Mouse (Mus musculus): ENCODE data around the gene Cdc42se2. TPM values are rescaled to one million over a fixed set of nuclear protein-coding genes. Genes with fewer than 3 reads are reported as not detected.

The Cdc42se2 gene
- polyA plus RNA-seq (2016; fragmentation: Nextera tagmentation; extraction: Ambion mirVana) = 77.6 and 84.8 TPM in 2 replicates

DNA sequence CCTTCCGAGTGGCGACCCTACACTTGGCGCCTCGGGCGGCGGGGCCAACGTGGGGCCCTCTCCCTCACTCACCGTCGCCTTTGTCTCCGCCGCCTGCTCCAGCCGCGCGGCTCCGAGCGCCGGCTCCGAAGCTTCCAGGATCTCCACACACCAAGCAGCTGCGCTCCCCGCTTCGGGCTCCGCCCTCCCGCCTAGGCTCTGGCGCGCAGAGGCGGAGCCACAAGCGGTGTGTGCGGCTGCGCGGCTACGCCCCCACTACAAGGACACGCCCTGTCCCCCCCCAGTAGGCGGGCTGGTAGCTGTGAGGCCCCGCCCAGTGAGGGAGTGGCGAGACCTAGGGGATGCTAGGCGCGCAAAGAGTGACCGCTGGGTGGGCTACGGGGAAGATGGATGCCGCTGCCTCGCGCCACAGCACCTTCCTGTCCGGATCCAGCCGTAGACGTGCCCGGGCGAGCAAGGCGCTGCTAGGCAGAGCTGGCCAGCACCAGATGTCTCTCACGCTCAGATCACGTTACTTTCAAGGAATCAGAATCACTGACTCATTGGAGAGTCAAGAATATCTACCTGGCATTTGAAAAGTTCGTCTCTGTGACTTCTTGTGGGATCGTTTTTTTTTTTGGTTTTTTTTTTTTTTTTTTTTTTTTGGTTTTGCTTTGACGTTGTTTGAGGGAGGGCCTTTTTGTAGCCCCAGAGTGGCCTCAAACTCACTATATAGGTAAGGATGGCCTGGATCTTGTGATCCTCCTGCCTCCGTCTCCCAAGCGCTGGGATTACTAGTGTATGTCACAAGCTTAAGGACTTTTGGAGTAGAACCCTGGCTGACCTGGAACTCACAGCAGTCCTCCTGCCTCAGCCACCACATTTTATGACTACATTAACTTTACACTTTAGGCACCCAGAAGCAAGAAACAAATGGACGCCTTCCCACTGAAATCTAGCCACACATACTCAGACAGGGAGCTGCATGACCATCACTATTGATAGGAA lies at the start of gene Cdc42se2:
Gene Cdc42se2, minus strand, starts transcription at position 188 of the 987 bp plus-strand sequence.
- DNase-seq (ENCODE audit: low spot score) = peak; percentile 99
- Histone ChIP-seq H3K27me3 (ENCODE audit: insufficient read depth, poor library complexity, severe bottlenecking) (no peaks in the 10 kb centered on the region), H3K4me3 (peak within 1 kb of the TSS; percentile 85), H3K36me3 (no peaks in the 10 kb centered on the region), H3K27ac (peak within 1 kb of the TSS; percentile 98), H3K4me1 (peaks cover 13% of the 10 kb centered on the region; the same call in 1 of the 2 replicates), H3K9me3 (no peaks in the 10 kb centered on the region)
- WGBS = 3% methylated on average over 56 of the region's 56 CpGs

DNA sequence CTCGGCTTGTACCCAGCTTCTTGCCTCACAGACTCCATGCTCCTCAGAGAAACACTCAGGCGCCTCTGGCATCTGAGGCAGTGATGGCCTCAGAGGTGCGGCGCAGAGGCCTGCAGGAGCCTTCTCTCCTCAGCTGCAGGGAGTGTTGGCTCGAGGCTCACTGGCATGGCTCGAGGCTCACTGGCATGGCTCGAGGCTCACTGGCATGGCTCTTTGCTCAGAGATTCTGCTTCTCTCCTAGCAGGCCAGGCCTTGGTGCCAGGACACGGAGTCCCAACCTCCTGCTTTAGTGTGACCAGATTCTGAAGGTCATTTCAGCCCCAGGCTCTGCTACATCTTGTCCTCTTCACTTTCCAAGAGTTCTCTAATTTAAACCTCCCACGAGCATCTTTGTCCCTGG lies 48.6 kb upstream of the Cdc42se2 start:
- H3K27me3 ChIP-seq (ENCODE audit: insufficient read depth, poor library complexity, severe bottlenecking) = no peaks in the 10 kb centered on the region
- no peak overlapping the region for H3K4me3 ChIP-seq
- peaks cover 3% of the 10 kb centered on the region; the same call in 1 of the 2 replicates for H3K36me3 ChIP-seq
- no peaks in the 10 kb centered on the region for H3K4me1 ChIP-seq
- H3K27ac ChIP-seq = no peak overlapping the region
- 73% methylated on average over 9 of the region's 9 CpGs for WGBS
- H3K9me3 ChIP-seq = no peaks in the 10 kb centered on the region
- no peak for DNase-seq (ENCODE audit: low spot score)

DNA sequence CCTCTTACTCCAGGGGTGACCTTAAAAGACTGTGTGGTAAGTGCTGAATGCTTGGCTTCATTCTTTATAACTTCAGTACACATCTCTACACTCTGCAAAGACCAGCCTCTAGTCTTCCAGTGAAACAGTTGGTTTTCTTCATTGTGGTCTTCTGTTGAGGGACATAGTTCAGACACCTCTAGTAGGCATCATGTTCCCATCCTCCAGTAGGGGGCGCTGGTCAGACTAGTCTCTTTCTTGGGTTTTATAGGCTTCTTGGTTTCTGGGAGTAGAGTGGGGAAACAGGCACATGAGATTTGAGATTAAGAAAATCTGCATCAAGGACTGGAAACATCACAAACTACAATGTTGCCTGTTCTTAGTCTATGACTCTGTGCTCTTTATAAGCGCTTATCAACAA lies 47.1 kb upstream of the Cdc42se2 start:
- Histone ChIP-seq H3K4me1 (no peaks in the 10 kb centered on the region), H3K27me3 (ENCODE audit: insufficient read depth, poor library complexity, severe bottlenecking) (no peaks in the 10 kb centered on the region), H3K4me3 (no peak overlapping the region), H3K9me3 (no peaks in the 10 kb centered on the region), H3K36me3 (no peaks in the 10 kb centered on the region; the same call in 1 of the 2 replicates), H3K27ac (no peak overlapping the region)
- 54% methylated on average over 2 of the region's 2 CpGs for WGBS
- DNase-seq (ENCODE audit: low spot score) = no peak

DNA sequence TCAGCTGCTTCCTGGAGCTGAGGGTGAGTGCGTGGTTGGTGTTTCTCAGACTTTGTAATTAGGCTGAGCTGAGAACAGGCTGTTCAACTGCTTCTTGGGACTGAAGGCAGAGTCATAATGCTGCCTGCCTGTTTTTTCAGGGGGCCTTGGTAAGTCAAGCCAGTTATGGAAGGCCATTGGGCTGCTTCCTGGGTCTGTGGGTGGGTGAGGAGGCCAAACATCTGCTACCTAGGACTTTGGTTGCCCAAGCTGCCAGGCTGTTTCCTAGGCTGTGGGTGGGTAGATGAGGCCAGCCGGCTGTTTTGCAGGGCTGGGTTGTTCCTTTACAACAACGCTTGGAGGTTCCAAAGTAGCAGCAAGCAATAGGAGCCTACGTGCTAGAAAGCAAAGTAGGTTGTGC lies 46.4 kb upstream of the Cdc42se2 start:
- Histone ChIP-seq H3K27ac (no peak overlapping the region), H3K36me3 (no peaks in the 10 kb centered on the region), H3K4me1 (no peaks in the 10 kb centered on the region), H3K27me3 (ENCODE audit: insufficient read depth, poor library complexity, severe bottlenecking) (no peaks in the 10 kb centered on the region), H3K4me3 (no peak overlapping the region), H3K9me3 (no peaks in the 10 kb centered on the region)
- 90% methylated on average over 4 of the region's 4 CpGs for WGBS
- DNase-seq (ENCODE audit: low spot score) = no peak

DNA sequence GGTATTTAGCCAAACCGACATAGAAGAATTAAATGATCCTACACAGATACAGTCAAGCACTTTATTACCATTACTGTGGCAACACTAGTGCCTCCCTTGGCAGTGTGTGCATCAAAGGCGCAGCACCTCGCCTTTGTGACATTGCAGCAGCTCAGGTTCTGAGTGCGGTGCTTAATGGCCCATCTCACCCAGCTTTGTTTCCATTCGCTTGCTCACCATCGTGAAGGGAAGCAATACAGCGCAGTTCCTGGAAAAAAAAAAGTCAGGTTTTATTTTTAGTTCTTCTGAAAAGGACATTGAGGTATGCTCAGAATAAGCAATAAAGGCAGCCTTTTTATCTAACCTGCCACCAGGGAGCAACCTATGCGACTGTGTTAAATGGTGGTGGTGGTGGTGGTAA lies 39.3 kb upstream of the Cdc42se2 start:
- Histone ChIP-seq H3K27me3 (ENCODE audit: insufficient read depth, poor library complexity, severe bottlenecking) (no peaks in the 10 kb centered on the region), H3K36me3 (no peaks in the 10 kb centered on the region), H3K4me3 (no peak overlapping the region), H3K27ac (no peak overlapping the region), H3K4me1 (no peaks in the 10 kb centered on the region), H3K9me3 (peaks cover 3% of the 10 kb centered on the region; the same call in 1 of the 2 replicates)
- WGBS = 91% methylated on average over 8 of the region's 8 CpGs
- DNase-seq (ENCODE audit: low spot score) = no peak

DNA sequence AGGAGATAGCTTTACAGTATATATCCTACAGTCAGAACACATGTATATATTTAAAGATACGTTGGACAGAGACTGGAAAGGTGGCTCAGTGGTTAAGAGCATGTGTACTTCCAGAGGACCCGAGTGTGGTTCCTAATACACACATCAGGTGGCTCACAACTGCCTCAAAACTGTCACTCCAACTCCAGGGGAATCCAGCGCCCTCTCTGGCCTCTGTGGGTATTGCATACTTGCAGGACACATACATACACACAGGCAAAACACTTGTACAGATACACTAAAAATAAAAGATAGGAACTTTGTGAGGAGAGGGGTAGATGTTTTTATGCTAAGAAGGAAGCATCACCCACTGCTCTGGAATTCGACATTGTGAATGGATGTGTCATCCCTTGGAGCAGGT lies 38.3 kb upstream of the Cdc42se2 start:
- Histone ChIP-seq H3K27me3 (ENCODE audit: insufficient read depth, poor library complexity, severe bottlenecking) (no peaks in the 10 kb centered on the region), H3K36me3 (no peaks in the 10 kb centered on the region), H3K9me3 (peaks cover 3% of the 10 kb centered on the region; the same call in 1 of the 2 replicates), H3K27ac (no peak overlapping the region), H3K4me3 (no peak overlapping the region), H3K4me1 (no peaks in the 10 kb centered on the region)
- 69% methylated on average over 4 of the region's 4 CpGs for WGBS
- DNase-seq (ENCODE audit: low spot score) = no peak

DNA sequence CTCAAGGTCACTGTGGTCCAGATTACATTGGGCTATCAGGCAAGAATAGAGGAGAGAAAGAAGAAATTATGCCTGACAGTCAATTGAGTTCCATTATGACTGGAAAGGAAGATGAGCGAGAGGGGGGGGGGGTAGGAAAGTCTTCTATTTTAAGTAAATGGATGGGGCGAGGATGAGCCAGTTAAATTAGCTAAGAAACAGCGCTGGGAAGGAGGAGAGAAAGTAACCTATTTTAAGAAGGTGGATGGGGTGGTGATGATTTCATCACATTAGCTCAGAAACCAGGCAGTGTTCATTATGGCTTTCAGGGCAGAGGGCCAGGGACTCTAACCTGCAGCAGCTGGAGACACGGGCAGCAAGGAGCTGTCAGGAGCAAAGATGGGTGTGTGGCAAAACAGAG lies 36.0 kb upstream of the Cdc42se2 start:
- DNase-seq (ENCODE audit: low spot score) = no peak
- H3K4me3 ChIP-seq = no peak overlapping the region
- H3K36me3 ChIP-seq = no peaks in the 10 kb centered on the region
- H3K27me3 ChIP-seq (ENCODE audit: insufficient read depth, poor library complexity, severe bottlenecking) = no peaks in the 10 kb centered on the region
- H3K9me3 ChIP-seq = peaks cover 3% of the 10 kb centered on the region; the same call in 1 of the 2 replicates
- H3K4me1 ChIP-seq = no peaks in the 10 kb centered on the region
- 70% methylated on average over 4 of the region's 4 CpGs for WGBS
- no peak overlapping the region for H3K27ac ChIP-seq

DNA sequence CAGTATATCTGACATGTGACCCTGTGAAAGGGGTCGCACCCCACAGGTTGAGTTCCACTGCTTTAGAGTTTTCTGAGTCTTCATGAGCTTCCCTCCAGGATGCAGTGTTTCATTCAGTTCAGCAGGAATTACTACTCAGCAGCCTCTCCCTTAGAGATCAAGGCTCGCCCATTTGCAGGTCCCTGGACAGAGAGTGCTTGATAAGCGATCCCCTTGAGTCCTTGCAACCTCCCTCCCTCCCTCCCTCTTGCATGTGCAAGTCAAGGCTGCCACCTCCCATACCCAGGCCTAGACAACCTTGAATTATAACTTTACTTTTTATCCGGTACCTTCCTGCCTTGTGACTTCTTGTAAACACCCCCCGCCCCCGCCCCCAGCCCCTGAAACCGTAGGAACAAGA lies 32.0 kb upstream of the Cdc42se2 start:
- Histone ChIP-seq H3K36me3 (no peaks in the 10 kb centered on the region), H3K4me1 (no peaks in the 10 kb centered on the region), H3K27me3 (ENCODE audit: insufficient read depth, poor library complexity, severe bottlenecking) (no peaks in the 10 kb centered on the region), H3K9me3 (peaks cover 3% of the 10 kb centered on the region; the same call in 1 of the 2 replicates), H3K27ac (no peak overlapping the region), H3K4me3 (no peak overlapping the region)
- DNase-seq (ENCODE audit: low spot score) = no peak
- 64% methylated on average over 7 of the region's 7 CpGs for WGBS

DNA sequence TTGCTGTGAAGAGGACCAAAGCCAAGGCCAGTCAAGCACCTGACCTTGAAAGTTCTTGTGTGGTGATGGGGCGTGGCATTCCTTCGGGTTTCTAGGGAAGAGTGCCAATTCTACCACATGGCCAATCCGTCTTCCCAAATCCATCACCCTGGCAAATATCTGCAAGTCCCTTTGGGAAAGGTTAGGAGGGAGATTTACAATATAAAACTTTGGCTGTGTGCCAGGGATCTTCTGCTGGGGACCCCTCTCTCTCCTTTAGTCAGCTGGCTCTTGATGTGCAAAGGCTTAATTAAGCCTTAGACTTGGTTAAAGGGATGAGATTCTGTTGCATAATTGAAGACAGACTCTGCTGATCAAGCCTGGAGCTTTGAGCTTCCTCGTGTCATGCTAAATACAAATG lies 30.0 kb upstream of the Cdc42se2 start:
- Histone ChIP-seq H3K27ac (no peak overlapping the region), H3K4me1 (peaks cover 3% of the 10 kb centered on the region), H3K36me3 (no peaks in the 10 kb centered on the region), H3K4me3 (no peak overlapping the region), H3K9me3 (no peaks in the 10 kb centered on the region), H3K27me3 (ENCODE audit: insufficient read depth, poor library complexity, severe bottlenecking) (no peaks in the 10 kb centered on the region)
- DNase-seq (ENCODE audit: low spot score) = no peak
- 79% methylated on average over 4 of the region's 4 CpGs for WGBS

DNA sequence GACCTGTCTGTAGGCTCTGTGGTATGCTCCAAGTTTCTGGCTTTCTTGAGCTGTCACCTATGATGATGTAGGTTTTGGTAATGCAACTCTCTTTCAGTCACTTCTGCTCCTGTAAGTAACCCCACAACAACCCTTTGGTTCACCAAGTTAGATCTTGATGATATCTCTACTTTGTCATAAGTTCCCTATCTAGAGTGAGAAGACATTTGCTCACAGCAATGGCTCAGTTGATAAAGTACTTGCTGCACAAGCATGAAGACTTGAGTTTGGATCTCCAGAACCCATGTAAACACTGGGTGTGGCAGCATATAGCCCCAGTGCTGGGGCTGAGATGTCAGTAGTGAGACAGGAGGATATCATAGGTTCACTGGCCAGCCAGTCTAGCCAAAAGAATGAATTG lies 28.2 kb upstream of the Cdc42se2 start:
- Histone ChIP-seq H3K9me3 (no peaks in the 10 kb centered on the region), H3K4me1 (peaks cover 3% of the 10 kb centered on the region), H3K36me3 (no peaks in the 10 kb centered on the region), H3K27me3 (ENCODE audit: insufficient read depth, poor library complexity, severe bottlenecking) (no peaks in the 10 kb centered on the region), H3K4me3 (no peak overlapping the region), H3K27ac (no peak overlapping the region)
- no peak for DNase-seq (ENCODE audit: low spot score)

DNA sequence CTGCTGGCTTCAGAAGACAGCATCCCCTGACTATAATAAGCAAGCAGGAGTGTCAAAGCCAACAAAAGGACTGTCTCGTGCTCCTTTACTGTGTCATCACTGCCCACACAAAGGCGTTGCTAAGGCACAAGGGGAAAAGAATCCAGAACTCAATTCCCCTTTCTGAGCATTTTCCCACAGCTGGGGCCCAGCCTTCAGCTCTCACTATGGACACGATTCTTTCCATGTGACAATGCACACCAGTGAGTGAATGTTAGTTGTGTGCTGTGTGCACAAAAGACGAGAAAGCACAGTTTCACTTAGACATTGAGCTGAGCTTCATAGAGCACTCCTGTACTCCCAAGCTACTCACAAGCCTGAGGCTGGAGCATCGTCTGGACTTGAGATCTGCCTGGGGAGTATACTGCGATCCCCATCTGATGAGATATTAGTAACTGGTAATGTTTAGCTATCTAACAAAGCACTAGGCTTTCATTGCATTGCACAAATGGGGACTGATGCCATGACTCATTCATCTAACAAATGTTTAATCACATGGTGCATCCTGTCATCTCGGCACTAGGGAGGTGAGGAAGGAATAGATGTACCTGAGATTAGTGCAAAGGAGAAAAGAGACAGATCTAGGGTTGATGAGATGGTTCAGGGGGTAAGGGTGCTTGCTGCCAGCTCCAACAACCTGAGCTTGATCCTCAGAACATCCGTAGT lies 25.5 kb upstream of the Cdc42se2 start:
- Histone ChIP-seq H3K4me1 (peaks cover 3% of the 10 kb centered on the region), H3K36me3 (no peaks in the 10 kb centered on the region), H3K27me3 (ENCODE audit: insufficient read depth, poor library complexity, severe bottlenecking) (no peaks in the 10 kb centered on the region), H3K9me3 (no peaks in the 10 kb centered on the region), H3K4me3 (no peak overlapping the region), H3K27ac (no peak overlapping the region)
- 62% methylated on average over 8 of the region's 8 CpGs for WGBS
- no peak for DNase-seq (ENCODE audit: low spot score)

DNA sequence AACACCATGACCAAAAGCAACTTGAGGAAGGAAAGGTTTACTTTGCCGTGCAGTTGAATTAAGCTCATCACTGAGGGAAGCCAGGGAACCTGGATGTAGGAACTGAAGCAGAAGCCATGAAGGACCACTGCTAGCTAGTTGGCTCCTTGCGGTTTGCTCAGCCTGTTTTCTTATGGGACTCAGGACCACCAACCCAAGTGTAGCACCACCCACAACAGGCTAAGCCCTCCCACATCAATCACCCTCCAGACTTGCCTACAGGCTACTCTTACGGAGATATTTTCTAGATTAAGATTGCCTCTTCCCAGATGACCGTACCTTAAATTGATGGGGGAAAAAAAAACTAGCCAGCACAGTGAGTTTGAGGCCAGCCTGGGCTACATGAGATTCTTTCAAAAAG lies 24.8 kb upstream of the Cdc42se2 start:
- no peaks in the 10 kb centered on the region for H3K27me3 ChIP-seq (ENCODE audit: insufficient read depth, poor library complexity, severe bottlenecking)
- H3K36me3 ChIP-seq = no peaks in the 10 kb centered on the region
- H3K9me3 ChIP-seq = no peaks in the 10 kb centered on the region
- H3K27ac ChIP-seq = no peak overlapping the region
- peaks cover 3% of the 10 kb centered on the region for H3K4me1 ChIP-seq
- H3K4me3 ChIP-seq = no peak overlapping the region
- WGBS = 68% methylated on average over 4 of the region's 4 CpGs
- DNase-seq (ENCODE audit: low spot score) = no peak

DNA sequence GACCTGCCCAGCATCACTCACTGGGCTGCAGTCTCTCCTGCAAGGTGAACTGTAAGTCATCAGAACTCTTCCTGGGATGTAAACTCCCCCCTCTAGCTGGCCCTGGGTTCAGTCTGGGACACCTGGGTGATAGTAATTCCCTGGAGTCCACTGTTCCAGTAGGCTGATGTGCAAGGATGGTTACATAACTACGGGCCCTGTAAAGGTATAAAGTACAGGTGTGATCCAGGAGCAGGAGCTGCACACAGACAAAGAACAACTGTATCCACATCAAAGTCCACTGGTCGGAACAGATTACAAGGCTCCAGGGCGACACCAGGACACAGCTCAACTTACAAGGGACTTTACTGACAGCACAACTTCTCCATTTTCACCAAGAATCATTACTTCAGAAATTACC lies 23.6 kb upstream of the Cdc42se2 start:
- no peaks in the 10 kb centered on the region for H3K36me3 ChIP-seq
- DNase-seq (ENCODE audit: low spot score) = no peak
- no peaks in the 10 kb centered on the region for H3K9me3 ChIP-seq
- H3K4me1 ChIP-seq = peaks cover 3% of the 10 kb centered on the region
- H3K27ac ChIP-seq = no peak overlapping the region
- no peak overlapping the region for H3K4me3 ChIP-seq
- H3K27me3 ChIP-seq (ENCODE audit: insufficient read depth, poor library complexity, severe bottlenecking) = no peaks in the 10 kb centered on the region
- 76% methylated on average over 3 of the region's 3 CpGs for WGBS
